Mouse (Mus musculus) urinary bladder, postnatal 36 days (tissue): ENCODE results near the gene Adam11.

Experiments
- DNase-seq, 2 experiments: peaks; one replicate each; pipeline ENCODE4 v3.0.0; 2022; ENCODE audit warnings: low spot score in 2 of 2, mixed read lengths in 1 of 2

Gene Adam11

DNA sequence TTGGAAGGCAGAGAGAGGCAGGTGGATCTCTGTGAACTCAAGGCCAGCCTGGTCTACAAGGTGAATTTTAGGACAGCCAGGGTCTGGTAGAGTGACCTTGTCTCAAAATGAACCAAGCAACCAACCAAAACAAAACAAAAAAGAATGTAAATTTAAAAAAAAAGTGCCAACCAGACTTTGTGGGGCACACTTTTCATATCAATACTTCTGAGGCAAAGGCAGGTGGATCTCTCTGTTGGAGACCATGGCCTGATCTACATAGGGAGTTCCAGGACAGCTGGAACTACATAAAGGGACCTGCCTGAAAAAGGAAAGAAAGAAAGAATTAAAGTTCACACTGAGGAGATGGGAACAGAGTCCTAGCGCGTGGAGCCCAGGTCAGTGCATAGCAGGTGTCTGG, 65.2 kb downstream of the Adam11 start:
- DNase-seq = no peak

GRCm38 (mm10) chr11:102827097-102827496, 65.9 kb downstream of the Adam11 start:
- DNase-seq = no peak
